Mouse (Mus musculus) forebrain, postnatal 0 days (tissue): ENCODE results near the gene Txndc17. TPM values are rescaled to one million over a fixed set of nuclear protein-coding genes. Genes with fewer than 3 reads are reported as not detected.
A peak's percentile ranks its signal among the peaks of the same experiment; 100 is the strongest.

Source experiments
- ATAC-seq: fragments of 200-750 bp; cut with Nextera tagmentation; 2 replicates; pipeline ENCODE4 v1.8.0; 2017; ENCODE audit warnings: mild to moderate bottlenecking, moderate library complexity
- DNase-seq: peaks from one replicate; pipeline ENCODE4 v3.0.0-alpha.2; 2015
- H3K27ac ChIP-seq: fragments of 300-500 bp; sonication (generic); 2 replicates; pipeline ENCODE4 v1.5.1; 2014; ENCODE audit warnings: low read depth, mild to moderate bottlenecking, antibody characterized with exemption, low read length, moderate library complexity, mixed read lengths
- H3K27me3 ChIP-seq: fragments of 300-500 bp; sonication (generic); 2 replicates; pipeline ENCODE4 v1.6.1; 2014; ENCODE audit warnings: mild to moderate bottlenecking, low read length, mixed read lengths; ENCODE audit not compliant: insufficient read depth
- H3K36me3 ChIP-seq: fragments of 300-500 bp; sonication (generic); 2 replicates; pipeline ENCODE4 v1.6.1; 2014; ENCODE audit warnings: mild to moderate bottlenecking, moderate library complexity; ENCODE audit not compliant: insufficient read depth
- H3K4me1 ChIP-seq: fragments of 300-500 bp; sonication (generic); 2 replicates; pipeline ENCODE4 v1.6.1; 2014; ENCODE audit warnings: antibody characterized with exemption; ENCODE audit not compliant: insufficient read depth
- H3K4me2 ChIP-seq: fragments of 300-500 bp; sonication (generic); 2 replicates; pipeline ENCODE4 v1.6.1; 2014; ENCODE audit warnings: low read depth, mild to moderate bottlenecking, moderate library complexity
- H3K4me3 ChIP-seq: fragments of 300-500 bp; sonication (generic); 2 replicates; pipeline ENCODE4 v1.5.1; 2014; ENCODE audit warnings: low read depth, low read length, mixed read lengths
- H3K9ac ChIP-seq: fragments of 300-500 bp; sonication (generic); 2 replicates; pipeline ENCODE4 v1.6.1; 2014; ENCODE audit warnings: mild to moderate bottlenecking
- H3K9me3 ChIP-seq: fragments of 300-500 bp; sonication (generic); 2 replicates; pipeline ENCODE4 v1.6.1; 2016; ENCODE audit warnings: low read length
- CTCF ChIP-seq: sonication (generic); IDR thresholded peaks from 2 replicates; pipeline ENCODE4 v1.5.1; 2016; ENCODE audit warnings: antibody characterized with exemption, control low read depth, low read depth
- WGBS: fragments of 180-500 bp; shearing (Covaris S2); extraction: QIAGEN DNeasy Blood & Tissue Kit; methylation state at CpG from one replicate; pipeline ENCODE4 v1.1.7; 2014; 5-methylcytosine and 5-hydroxymethylcytosine counted together
- polyA plus RNA-seq: library from polyadenylated mRNA; unstranded; fragments of >200 nt; fragmentation: Nextera tagmentation; extraction: Ambion mirVana; gene quantifications from 2 replicates; pipeline ENCODE4 v1.2.1, GENCODE M21; 2015
- total RNA-seq: library from RNA; depleted of rRNA; stranded (reverse); fragments of >200 nt; gene quantifications from 2 replicates; pipeline ENCODE4 v1.2.3, GENCODE M21; 2014

Txndc17 gene
- total and polyA plus RNA-seq, 2 experiments from 2014 or later, result 61.3 to 134 TPM

GRCm38 (mm10) chr11:72205256-72205655, 2.1 kb upstream of the Txndc17 start:
- WGBS, result 89% methylated on average over 6 of the region's 6 CpGs
- Histone ChIP-seq H3K4me1 (peaks cover 13% of the 10 kb centered on the region), H3K27ac (no peak overlapping the region), H3K4me3 (peak overlapping the region; percentile 77; the same call in 1 of the 2 replicates), H3K4me2 (peak overlapping the region; percentile 83), H3K9ac (peak overlapping the region; percentile 80), H3K27me3 (no peaks in the 10 kb centered on the region), H3K36me3 (peaks cover 13% of the 10 kb centered on the region), H3K9me3 (no peaks in the 10 kb centered on the region)
- DNase-seq (no peak), ATAC-seq (no peak)
- TF ChIP-seq CTCF, result no peak

- TF ChIP-seq CTCF, result peak; percentile 45
- 2% methylated on average over 43 of the region's 43 CpGs for whole genome bisulfite sequencing
- Histone ChIP-seq H3K36me3 (peaks cover 18% of the 10 kb centered on the region), H3K4me1 (peaks cover 13% of the 10 kb centered on the region), H3K4me2 (peak within 1 kb of the TSS; percentile 83), H3K27ac (peak within 1 kb of the TSS; percentile 80), H3K9me3 (no peaks in the 10 kb centered on the region), H3K27me3 (no peaks in the 10 kb centered on the region), H3K4me3 (peak within 1 kb of the TSS; percentile 77), H3K9ac (peak within 1 kb of the TSS; percentile 80)
- DNase-seq (peak; percentile 31), ATAC-seq (peak; percentile 66)
Measured at GRCm38 (mm10) chr11:72206341-72207203, 775 bp upstream of the Txndc17 start, which contains the start of gene Gm43951. Gene Gm43951, minus strand, starts transcription at chr11:72206840.

- Histone ChIP-seq H3K4me1 (peaks cover 13% of the 10 kb centered on the region), H3K36me3 (peaks cover 23% of the 10 kb centered on the region), H3K4me3 (peak overlapping the region; percentile 77), H3K9ac (peak overlapping the region; percentile 80), H3K27me3 (no peaks in the 10 kb centered on the region), H3K27ac (0 out of 2 replicates have a peak overlapping the region, but pooled peaks have one; percentile 80), H3K9me3 (no peaks in the 10 kb centered on the region), H3K4me2 (peak overlapping the region; percentile 83)
- no peak for TF ChIP-seq CTCF
- DNase-seq (no peak), ATAC-seq (no peak)
- 17% methylated on average over 17 of the region's 17 CpGs for WGBS
Measured at GRCm38 (mm10) chr11:72207834-72208377, 559 bp downstream of the Txndc17 start.

DNA sequence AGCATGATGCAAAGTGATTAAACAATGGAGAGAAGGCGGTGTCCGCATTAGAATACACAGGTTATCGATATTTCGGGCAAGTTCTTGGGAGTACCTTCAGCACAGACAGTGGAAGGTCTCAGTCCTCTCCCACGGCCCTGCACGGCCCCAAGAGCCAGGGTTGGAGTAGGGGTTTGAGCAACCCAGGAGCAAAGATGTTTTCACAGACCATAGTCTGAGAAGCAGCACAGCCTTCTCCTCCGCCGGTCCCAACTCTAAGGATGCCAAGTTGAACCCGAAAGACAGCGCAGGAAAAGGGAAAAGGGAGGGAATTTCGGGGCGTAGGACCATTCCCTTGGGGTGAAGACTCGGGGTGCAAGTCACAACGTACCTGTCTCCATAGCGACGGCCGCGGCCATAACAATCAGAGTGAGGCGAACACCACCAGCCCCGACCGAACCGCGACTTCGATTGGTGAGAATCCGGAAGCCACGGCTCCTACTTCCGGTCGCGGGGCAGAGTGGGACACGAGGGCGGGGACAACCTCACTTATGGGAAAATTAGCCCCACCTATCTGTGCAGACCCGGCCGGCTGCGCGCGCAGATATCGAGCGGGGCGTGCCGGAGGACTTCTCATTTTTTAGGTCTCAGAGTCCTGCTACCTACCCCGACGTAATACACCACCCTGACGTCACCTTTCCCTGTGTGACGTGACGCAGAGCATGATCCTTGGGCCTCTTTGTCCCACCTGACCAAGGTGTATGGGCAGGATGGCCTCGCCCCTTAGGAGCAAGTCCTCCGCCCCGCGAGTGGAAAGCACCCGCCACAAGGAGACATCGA, 7.5 kb downstream of the Txndc17 start:
- Histone ChIP-seq H3K27me3 (no peaks in the 10 kb centered on the region), H3K9me3 (no peaks in the 10 kb centered on the region), H3K36me3 (peaks cover 23% of the 10 kb centered on the region), H3K4me1 (peaks cover 9% of the 10 kb centered on the region; the same call in 1 of the 2 replicates), H3K9ac (peak overlapping the region; percentile 68), H3K27ac (peak overlapping the region; percentile 85), H3K4me3 (peak overlapping the region; percentile 76), H3K4me2 (peak overlapping the region; percentile 88)
- ATAC-seq (peak; percentile 96), DNase-seq (peak; percentile 98)
- 1% methylated on average over 51 of the region's 51 CpGs for WGBS
- TF ChIP-seq CTCF, result no peak; the same call in 1 of the 2 replicates

DNA sequence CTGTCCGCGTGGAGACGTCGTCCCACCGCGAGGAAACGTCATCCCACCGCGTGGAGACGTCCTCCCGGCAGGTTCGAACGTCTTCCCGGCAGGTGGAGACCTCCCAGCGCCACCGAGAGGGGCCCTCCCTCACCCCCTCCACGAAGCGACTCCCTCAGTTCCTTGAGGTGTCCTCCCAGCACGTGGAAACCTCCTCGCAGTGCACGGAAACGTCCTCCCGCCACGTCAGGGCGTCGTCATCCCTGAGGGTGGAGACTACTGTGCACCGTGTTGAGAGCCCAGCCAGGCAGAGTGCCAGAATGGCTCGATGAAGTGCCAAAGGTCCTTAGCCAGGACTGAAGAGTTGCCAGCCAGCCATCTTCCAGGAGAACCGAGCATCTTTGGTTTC, 8.1 kb downstream of the Txndc17 start, which contains the start of gene Med31:
Med31 (minus strand) TSS at position 183 of the 388 bp plus-strand sequence.
- no peaks in the 10 kb centered on the region for H3K9me3 ChIP-seq
- peak within 1 kb of the TSS; percentile 85 for H3K27ac ChIP-seq
- peak; percentile 89 for DNase-seq
- H3K4me3 ChIP-seq, result peak within 1 kb of the TSS; percentile 76
- 2% methylated on average over 29 of the region's 29 CpGs for WGBS
- peak; percentile 86 for ATAC-seq
- H3K27me3 ChIP-seq, result no peaks in the 10 kb centered on the region
- H3K4me1 ChIP-seq, result peaks cover 9% of the 10 kb centered on the region; the same call in 1 of the 2 replicates
- peak; percentile 17; the same call in 1 of the 2 replicates for TF ChIP-seq CTCF
- peaks cover 17% of the 10 kb centered on the region for H3K36me3 ChIP-seq
- peak within 1 kb of the TSS; percentile 68 for H3K9ac ChIP-seq
- peak within 1 kb of the TSS; percentile 88 for H3K4me2 ChIP-seq

- TF ChIP-seq CTCF, result no peak
- H3K9ac ChIP-seq, result no peak overlapping the region
- WGBS, result 88% methylated on average over 5 of the region's 5 CpGs
Measured at GRCm38 (mm10) chr11:72217116-72217515, 9.8 kb downstream of the Txndc17 start.

More at GRCm38 (mm10) chr11:72217116-72217515, 9.8 kb downstream of the Txndc17 start:
- Histone ChIP-seq H3K4me2 (no peak overlapping the region), H3K4me3 (no peak overlapping the region), H3K27me3 (no peaks in the 10 kb centered on the region), H3K9me3 (no peaks in the 10 kb centered on the region), H3K36me3 (0 out of 2 replicates have a peak, but pooled peaks cover 2% of the 10 kb centered on the region), H3K27ac (no peak overlapping the region), H3K4me1 (peaks cover 9% of the 10 kb centered on the region; the same call in 1 of the 2 replicates)
- DNase-seq (no peak), ATAC-seq (no peak)
